Mouse (Mus musculus) heart, postnatal 14 days (tissue): ENCODE results near the gene Ncbp1. TPM values are rescaled to one million over a fixed set of nuclear protein-coding genes. Genes with fewer than 3 reads are reported as not detected.
A peak's percentile ranks its signal among the peaks of the same experiment; 100 is the strongest.

ENCODE experiments used
- DNase-seq, 2 experiments: peaks; one replicate each; pipeline ENCODE4 v3.0.0; 2021 to 2022
- intact Hi-C: fragments of 180-260 bp; cut with DNase I; formaldehyde crosslinking; loops from one replicate; pipeline ENCODE4 v1.15.1; 2025
- total RNA-seq, 2 experiments: library from RNA; stranded (reverse); gene quantifications; 2 replicates each; pipeline ENCODE4 v1.2.3; 2021

Ncbp1 gene
- total RNA-seq, 2 experiments from 2014 or later = 21.4 to 24.3 TPM

- peak; percentile 95 to 96 for DNase-seq
- intact Hi-C loops = no loop called here
Measured at GRCm38 (mm10) chr4:46195781-46196487, 57.5 kb downstream of the Ncbp1 start, which contains the start of gene Xpa. Xpa (minus strand) TSS chr4:46196311.

GRCm38 (mm10) chr4:46196513-46196912, 58.1 kb downstream of the Ncbp1 start:
- intact Hi-C loops = no loop called here
- DNase-seq = peak in 1 of 2 experiments; percentile 15

GRCm38 (mm10) chr4:46198064-46198463, 59.7 kb downstream of the Ncbp1 start:
- no peak for DNase-seq
- intact Hi-C loops = no loop called here

GRCm38 (mm10) chr4:46201834-46202561, 63.6 kb downstream of the Ncbp1 start:
- peak; percentile 59 to 77 for DNase-seq
- intact Hi-C loops = loop anchor here (5.0 kb wide), 3 partner anchors 105 to 260 kb away; no protein-coding TSS in a partner anchor

- DNase-seq = peak in 1 of 2 experiments; percentile 8
Measured at GRCm38 (mm10) chr4:46202562-46203126, 64.2 kb downstream of the Ncbp1 start.

GRCm38 (mm10) chr4:46221090-46221489, 82.7 kb downstream of the Ncbp1 start:
- intact Hi-C loops = no loop called here
- DNase-seq = no peak

More at GRCm38 (mm10) chr4:46202562-46203126, 64.2 kb downstream of the Ncbp1 start:
- intact Hi-C loops = loop anchor here (5.0 kb wide), 3 partner anchors 105 to 260 kb away; no protein-coding TSS in a partner anchor

Other genes starting within 250 kb of the Ncbp1 start
- under 1 TPM in 1 of 2 experiments, not detected in 1; 0.17 TPM for gene Ccdc180, start 248.3 kb upstream of the Ncbp1 start, total RNA-seq
- gene Tdrd7, start 173.3 kb upstream of the Ncbp1 start, total RNA-seq = 10 to 100 TPM; 11.1 to 14.0 TPM
- 100 to 1,000 TPM; 279 to 283 TPM for gene Tmod1, start 99.7 kb upstream of the Ncbp1 start, total RNA-seq
- 10 to 100 TPM; 14.1 to 14.9 TPM for gene Tstd2, start 81 bp downstream of the Ncbp1 start, total RNA-seq
- 1 to 10 TPM; 6.5 to 9.2 TPM for gene Xpa, start 57.7 kb downstream of the Ncbp1 start, total RNA-seq
- gene Foxe1, start 205.0 kb downstream of the Ncbp1 start, total RNA-seq = not detected